Mouse (Mus musculus): ENCODE measurements around the gene Slc2a13.
A peak's percentile ranks its signal among the peaks of the same experiment; 100 is the strongest.

Slc2a13 gene

DNA sequence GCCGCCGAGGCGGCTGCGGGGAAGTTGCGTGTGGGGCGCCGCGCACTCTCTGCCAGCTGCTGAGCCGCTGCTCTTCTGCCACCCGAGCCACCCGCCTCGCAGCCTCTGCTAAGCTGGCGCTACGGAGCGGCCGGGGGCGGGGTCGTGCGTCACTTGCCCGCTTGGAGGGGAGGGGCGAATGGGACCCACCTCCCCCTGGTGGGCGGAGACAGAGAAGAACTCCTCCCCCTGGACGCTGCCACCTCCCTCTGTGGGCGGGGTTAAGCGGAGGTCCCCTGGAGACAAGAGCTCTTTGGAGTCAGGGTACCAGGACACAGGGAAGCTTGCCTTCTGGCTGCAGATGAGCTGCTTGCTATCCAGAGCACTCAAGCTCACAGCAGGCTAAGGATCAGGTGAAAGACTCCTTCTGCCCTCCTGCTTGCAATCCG lies at the start of gene Slc2a13:
Gene Slc2a13, minus strand, starts transcription at position 151 of the 428 bp plus-strand sequence.
- DNase-seq = peak; percentile 90

DNA sequence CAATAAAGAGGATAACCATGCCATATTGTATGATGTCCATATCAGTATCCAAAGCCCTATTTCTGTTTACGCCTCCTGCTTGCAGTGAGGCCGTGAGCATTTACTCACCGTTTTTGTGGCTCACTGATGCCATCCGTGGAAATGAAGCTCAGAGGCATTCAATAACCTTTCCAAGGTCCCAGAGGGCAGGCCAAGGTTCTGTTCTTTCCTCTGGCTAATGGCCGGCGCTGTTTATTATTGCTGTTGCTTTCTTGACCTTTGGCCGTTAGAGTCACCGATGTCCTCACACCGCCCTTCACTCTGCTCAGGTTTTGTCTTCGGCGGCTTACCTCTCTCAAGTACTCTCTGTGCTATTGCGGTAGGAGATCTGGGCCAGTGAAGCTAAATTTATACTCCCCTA lies 43.0 kb upstream of the Slc2a13 start:
- no peak for DNase-seq

DNA sequence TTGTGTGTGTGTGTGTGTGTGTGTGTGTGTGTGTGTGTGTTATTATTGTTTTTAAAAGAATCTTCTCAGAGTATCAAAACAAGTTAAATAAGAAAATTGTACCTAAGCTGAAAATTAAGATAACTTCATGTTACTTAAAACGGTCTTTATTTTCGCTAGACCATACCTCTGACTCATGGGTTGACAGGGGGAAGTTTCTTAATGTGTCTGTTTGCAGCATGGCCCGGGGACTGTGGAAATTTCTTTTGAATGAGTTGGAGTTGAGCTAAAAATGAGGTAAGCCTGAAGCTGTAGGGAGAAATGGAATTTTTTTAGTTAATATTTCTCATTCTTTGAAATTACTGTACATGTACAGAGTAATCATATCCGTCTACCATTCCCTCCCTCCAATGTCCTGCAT lies 42.5 kb upstream of the Slc2a13 start:
- no peak for DNase-seq

DNA sequence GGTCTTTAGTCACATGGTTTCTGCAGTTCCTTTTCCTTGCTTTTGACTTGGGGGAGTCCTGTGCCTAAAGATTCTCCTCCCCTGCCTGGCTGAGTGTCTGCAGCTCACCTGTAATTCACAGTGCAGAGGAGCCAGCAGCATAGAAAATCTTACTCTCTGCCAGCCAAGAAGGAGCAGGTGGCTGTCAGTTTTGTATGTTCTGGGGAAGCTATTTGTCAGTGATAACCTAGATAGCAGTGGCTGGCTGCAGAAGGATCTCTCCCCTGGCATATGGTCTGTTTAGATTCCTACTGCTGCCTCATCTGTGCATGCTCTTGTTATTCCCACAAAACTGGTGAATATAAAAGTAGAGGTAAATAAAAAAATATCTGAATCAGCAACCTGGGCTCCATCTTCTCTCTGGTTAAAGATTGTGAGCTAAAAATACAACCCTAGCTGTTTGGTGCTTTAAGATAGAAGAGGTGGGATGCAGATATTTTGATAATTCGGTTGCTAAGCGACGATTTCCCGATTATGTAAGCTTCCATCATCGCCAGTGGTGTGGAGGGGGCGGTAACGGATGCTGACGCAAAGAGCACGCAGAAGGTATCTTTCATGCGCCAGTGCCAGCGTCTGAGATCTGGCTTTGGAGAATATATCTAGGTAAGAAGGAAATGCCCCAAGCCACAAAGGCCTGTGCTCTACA lies 41.1 kb upstream of the Slc2a13 start:
- DNase-seq = no peak

DNA sequence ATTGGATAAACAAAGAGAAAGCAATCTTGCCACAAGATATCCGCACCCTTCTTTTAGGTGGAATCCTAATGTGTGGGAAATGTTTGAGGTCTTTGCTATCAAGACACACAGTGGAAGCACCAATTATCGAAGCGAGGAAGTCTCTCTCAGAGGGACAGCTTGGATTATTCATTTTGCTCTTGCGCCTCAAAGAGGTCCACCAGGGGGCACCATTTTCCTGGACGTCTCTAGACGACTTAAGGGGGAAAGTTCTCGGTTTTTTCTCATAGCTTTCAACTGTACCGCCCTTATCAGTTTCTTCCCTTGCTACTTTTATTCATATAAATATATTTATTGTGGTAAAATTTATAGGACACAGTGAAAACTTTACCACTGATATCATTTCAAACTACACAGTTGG lies 36.7 kb upstream of the Slc2a13 start:
- DNase-seq = peak; percentile 90

DNA sequence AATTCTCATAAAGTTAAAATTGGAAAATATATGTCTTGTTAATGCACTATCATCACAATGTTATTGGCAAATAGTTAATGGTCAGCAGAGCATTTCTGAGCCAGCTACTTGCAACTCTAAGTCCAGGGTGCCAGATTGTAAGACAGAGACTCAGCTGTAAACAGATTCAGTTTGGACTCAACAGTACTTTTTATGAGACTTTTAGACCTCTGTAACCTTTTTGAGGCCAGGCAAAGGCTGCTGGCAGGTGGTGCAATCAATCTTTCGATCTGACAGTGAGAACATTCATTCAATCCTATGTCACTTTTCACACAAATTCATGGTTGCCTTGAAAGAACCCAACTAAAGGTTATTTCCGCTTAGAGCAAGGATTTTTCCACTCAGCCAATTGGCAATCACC lies 35.8 kb upstream of the Slc2a13 start:
- DNase-seq = no peak

DNA sequence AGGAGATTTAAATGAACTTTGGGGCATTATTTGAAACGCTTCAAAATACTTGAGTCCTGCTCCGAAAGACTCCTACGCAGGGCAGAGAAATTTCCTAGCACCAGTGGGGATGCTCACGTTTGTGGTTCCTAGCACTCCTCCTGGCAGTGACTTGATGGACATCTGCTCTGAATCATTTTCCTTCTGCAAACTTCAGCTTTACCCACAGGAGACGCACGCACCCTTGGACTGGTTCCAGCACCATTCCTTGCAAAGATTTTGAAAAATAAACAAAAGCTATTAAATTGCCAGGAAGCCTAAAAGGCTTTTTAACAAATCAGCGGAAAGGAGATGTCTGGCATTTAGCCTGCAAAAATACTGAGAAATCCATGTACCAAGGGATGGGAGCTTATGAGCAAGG lies 28.1 kb upstream of the Slc2a13 start:
- peak; percentile 3 for DNase-seq

DNA sequence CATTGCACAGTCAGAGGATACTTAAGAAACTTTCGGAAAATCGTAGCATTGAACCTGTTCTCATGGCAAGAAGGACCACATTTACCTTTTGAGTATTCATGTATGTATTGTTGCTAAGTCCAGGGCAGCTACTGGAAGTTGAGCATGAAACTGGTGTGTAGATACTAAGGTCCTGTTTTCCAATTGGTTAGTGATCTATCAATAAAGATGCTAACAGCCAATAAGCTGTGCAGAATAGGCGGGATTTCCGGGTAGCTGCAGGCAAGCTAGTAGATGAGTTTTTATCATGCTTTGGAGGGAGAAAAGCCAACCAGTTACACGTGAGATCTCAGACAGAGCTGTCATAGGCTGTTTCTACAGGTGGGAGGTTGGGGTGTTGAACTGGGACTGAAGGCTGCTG lies 24.2 kb upstream of the Slc2a13 start:
- no peak for DNase-seq

DNA sequence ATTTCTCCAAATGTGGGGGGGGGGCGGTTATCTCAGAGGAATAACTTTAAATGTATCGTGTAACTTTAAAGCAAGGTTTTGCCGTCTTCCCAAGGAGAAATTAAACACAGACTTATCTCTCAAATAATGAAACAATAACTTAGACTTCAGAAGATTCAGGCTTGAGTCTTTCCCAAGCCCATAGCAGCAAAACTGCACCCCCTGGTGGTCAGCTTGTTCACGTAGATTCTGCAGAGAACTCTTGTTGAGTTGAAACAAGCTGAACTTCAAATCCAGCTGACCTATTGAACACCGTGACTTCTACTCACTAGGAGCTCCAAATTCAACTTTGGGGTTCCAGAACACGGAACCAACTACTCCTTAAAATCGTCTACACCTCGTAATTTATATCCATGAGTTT lies 1.4 kb upstream of the Slc2a13 start:
- peak; percentile 93 for DNase-seq

DNA sequence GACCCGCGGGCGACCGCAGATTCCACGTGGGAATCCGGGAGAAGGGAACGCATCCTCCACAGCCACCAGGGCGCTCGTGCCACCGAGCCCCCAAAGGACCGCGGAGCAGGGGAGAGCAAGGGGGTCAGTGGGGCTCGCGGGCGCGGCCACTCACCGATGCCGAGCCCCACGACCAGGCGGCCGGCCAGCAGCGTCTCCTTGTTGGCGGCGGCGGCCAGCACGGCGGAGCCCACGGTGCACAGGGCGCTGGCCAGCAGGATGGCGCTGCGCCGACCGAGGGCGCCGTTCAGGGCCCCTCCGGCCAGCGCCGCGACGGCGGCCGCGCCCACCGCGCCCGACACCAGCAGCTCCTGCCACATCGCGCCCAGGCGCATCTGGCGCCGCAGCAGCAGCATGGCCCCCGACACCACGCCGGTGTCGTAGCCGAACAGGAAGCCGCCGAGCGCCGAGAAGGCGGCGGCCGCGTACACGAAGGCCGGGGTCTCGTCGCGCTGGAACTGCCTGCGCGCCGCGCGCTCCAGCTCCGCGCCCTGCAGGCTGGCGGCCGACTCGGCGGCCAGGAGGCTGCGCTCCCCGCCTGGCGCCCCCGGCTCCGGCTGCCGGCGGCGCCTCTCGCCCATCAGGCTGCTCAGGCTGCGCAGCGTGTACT lies 516 bp downstream of the Slc2a13 start:
- DNase-seq = peak; percentile 40

DNA sequence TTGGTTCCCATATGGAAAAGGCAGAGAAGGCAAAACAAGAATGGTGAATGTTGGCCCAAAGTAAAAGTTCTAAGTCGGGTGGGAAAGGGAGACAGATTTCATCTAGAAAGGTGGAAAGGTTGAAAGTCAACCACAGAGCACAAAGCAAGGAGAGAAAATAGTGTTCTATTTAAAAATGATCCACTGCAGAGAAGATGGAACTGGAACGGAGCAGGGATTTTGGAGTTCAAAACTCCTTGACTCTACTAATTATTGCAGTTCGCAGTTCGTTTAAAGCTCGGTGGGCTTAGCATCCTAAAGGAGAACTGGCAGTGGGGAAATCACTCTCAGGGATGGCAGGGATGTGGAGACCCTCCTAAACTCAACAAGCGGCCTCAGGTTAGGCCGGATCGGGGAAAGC lies 1.1 kb downstream of the Slc2a13 start:
- DNase-seq = no peak

DNA sequence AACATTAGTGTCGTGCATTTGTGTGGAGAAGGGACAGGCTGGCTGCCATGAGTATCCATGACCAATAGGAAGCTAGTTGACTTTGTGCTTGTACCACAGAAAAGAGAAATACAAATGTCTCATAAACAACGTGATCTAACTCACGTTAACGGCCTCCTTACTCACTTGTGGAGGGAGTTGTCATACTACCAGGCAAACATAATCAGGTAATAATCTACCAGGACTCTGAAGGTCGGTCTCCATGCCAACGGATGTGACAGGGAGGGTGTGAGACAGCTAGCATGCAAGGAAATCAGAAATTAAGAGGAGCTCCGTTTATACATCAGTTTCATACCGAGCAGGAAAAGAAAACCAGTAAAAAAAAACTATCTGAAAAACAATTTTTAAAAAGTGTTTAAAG lies 6.3 kb downstream of the Slc2a13 start:
- no peak for DNase-seq

DNA sequence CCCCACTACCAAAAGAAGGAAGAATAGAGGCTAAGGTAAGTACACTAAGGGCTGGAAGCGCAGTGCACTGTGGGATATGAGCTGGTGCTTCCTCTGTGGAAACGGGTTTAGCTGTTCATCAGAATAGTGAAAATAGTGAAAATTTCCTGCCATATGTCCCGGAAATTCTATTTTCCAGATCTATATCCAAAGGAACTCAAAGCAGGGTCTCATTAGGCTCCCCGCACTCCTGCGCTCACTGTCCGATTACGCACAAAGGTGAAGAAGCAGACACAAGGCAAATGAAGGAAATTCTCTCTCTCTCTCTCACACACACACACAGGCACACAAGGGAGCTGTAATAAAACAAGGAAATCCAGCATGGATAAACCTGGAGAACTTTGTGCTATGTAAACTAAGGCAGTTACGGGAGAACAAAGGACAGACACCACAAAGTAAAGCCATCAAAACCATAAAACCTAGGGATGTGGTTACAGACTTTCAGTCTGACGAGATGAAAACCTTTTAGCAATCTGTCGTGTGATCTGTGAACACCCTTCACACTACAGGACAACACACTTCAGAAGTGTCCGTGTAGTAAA lies 7.9 kb downstream of the Slc2a13 start:
- no peak for DNase-seq

DNA sequence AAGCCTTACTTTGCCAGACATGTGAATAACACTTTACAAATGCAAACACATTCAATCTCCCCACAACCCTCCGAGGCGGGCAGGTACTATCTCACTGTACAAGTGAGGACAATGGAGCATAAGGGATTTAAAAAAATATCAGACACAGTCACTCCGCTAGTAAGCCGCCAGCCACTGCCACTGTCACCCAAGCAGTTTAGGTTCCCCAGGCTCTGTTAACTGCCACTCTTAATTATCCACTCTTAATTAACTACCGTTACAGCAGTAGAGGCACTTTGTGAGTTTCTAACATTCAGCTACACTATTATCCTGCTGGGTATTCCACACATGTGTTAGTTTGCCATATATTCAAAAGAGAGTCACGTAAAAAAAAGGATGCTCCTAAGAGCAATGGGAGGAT lies 11.3 kb downstream of the Slc2a13 start:
- DNase-seq = no peak

DNA sequence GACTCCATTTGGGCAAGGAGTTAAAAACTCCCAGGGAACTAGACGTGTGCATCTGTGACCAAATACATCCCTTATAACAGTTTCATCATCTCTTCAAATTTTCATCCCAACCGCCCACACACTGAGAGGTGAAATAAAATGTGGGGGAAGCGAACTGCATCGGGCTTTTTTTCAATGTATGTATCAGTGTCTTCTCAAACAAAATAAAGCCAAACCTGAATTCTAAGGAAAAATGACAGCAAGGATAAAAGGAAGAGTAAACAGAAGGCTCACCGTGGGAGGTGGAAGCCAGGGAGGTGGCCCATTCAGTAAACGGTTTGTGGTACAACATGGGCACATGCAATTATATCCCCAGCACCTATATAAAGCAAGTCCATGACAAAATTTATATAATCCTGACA lies 17.7 kb downstream of the Slc2a13 start:
- DNase-seq = no peak

DNA sequence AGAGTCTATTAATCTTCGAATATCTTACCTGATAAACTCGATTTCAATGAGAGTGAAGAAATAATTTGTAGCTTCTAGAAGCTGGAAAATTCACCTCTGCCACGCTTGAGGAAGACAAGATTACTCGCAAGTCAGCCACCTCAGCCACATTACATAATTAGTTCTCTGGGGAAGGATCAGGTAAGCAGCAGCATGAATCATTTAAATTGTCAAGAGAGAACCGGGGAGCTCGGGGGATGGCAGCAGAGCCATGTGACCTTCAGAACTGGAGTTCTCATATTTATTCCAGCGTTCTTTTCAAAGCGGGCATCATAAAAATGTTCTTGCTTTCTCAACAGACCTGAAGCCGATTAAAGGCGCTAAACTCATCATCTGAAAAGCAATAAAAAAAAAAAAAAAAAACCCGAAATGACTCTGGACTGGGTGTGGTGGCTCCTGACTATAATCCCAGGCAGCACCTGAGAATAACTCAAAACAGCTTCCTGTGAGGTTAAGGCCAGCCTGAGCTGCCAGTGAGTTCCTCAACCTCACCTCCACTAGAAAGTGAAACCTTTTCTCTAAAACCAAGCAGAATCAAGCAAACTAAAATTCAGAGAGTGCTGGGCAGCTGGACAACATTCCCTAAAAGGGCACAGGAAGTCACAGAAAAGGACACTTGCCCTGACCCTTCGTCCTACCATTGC lies 24.3 kb downstream of the Slc2a13 start:
- DNase-seq = no peak

DNA sequence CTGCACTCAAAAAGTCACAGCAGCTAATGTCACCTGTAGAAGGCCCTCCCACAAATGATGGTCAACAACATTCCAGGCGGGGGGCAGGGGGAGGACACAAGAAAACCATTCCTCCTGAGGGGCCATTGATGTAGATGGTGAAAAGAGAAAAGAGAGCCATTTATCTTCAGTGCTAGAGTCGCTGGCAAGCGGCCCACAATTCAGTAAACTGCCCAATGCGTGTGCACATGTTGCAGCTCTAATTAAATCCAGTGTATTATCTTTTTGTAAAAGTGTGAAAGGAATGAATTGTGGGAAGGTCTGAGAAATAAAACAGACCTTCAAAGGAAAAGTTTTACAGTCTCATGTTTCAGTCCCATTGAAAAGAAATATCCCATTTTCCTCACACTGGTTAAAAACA lies 28.5 kb downstream of the Slc2a13 start:
- no peak for DNase-seq

DNA sequence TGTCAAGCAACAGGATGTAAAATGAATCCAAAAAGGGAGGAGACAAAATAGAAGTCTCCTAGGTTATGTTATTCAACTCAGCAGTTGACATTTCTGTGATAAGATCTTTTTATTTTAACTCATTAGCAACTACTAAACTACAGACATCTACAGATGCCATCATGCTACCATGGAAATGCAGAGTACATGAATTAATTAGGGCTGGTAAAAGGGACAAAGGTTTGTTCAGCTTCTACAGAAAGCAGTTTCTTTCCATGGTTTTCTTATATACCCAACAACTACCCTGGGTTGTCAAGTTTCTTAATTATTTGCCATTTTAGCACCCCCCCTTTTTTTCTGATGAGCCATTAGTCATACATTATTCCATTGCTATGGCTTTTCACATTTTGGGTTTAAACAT lies 34.6 kb downstream of the Slc2a13 start:
- DNase-seq = no peak

DNA sequence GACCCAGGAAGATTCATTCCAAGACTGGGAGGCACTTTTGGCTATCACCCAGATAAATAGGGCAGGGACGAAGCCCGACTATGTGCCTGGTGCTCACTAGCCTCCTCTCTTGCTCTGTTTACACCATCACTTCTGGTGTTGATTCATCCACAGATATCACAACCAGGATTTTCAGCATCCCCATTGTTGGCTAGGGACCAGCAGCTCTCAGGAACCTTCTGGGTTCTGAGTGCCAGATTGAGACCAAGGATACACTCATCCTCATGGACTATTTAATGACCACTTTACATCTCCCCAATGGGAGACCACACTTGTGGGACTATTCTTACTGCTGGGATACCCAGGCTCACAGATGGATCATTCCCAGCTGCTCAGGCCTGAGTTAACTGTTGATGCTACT lies 46.2 kb downstream of the Slc2a13 start:
- no peak for DNase-seq

DNA sequence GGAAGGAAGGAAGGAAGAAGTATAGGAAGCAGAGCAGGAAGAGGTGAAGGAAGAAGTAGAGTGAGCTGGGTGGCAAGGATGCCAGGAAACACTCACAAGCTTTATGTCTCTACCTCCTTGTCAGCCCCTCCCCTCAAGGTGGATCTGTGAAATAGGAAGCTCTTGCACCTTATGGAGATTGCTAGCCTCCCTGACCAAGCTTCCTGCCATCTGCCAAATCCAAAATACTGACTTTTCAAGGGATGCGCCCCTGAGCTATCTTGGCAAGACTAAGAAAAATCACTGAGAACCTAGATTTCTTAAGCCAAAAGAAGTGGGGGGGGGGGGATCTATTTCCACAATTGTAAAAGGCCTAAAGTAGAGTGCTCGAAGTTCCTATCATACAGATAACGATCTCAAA lies 46.9 kb downstream of the Slc2a13 start:
- no peak for DNase-seq

DNA sequence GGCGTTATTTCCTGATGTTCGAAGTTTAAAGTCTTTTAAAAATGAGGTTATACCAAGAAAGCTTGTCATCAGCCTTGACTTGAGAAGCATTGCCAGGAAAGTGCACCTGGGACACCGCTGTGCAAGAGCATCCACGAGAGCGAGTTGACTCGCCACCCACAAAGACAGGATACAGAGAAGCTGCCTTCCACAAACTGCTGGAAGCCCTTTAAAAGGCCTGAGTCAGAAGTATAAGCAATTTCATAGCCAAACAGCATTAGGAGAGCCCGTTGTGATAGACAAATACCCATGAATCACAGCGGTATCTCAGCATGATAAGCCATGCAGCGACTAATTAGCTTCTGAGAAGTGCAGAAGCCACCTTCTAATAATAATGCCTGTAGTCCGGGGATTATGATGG lies 48.6 kb downstream of the Slc2a13 start:
- no peak for DNase-seq

DNA sequence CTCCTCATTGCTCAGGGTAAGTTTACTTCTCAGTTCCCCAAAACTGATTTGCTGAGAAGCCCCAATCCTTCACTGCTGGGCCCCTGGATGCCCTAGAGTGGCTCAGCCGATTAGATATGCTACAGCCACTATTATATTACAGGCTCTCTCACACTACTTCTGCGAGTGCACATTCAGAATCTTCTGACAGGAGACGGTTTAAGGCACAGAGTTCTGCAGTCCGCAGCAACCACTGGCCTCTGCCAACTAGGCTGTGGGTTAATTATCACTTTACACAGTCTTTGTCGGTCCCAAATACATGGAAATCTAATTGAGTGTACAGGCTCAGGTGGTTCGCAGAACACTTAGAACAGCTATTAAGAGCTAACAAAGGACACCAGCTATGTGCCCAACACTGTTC lies 69.8 kb downstream of the Slc2a13 start:
- no peak for DNase-seq

DNA sequence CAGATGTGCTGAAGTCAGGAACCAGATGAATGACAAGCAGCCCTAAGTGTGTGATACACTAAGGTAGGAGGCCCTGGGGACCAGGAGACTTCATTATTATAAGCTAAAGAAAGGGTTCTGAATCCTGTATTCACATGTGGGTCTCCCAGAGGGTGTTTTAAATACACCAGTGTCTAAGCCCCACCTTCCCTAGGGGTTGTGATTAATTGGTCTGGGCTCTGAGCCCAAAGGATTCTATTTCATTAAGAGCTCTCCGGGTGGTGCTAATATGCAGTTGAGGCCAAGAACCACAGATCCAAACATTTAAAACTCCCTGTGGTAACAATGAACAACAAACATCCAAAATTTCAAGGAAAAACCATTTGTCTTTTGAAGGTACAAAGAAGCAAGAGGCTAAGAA lies 70.4 kb downstream of the Slc2a13 start:
- DNase-seq = peak; percentile 11

DNA sequence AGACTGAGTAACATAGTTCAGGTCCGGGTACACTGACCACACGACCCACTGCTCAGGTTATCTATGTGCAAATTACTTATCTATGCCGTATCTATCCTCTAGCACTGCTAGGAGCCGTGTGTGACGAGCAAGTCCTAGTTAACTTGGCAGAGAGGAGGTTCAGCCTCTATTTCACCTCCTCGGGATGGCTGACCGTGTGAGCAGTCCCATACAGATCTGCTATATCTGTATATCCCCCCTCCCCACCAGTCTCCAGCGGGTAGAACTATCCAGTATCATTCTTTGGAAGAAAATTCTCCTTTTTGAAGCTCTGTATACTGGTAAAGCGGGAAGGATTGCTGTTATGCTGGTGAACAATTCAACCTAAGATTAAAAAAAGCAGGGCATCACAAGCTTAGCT lies 70.8 kb downstream of the Slc2a13 start:
- no peak for DNase-seq

All from lung, postnatal 14 days (tissue).